Mouse (Mus musculus): ENCODE results near the gene Myo18b. TPM values are rescaled to one million over a fixed set of nuclear protein-coding genes. Genes with fewer than 3 reads are reported as not detected.
A peak's percentile ranks its signal among the peaks of the same experiment; 100 is the strongest.

Gene Myo18b
- total RNA-seq, 4 experiments from 2014 or later = 340 to 389 (median 350) TPM

DNA sequence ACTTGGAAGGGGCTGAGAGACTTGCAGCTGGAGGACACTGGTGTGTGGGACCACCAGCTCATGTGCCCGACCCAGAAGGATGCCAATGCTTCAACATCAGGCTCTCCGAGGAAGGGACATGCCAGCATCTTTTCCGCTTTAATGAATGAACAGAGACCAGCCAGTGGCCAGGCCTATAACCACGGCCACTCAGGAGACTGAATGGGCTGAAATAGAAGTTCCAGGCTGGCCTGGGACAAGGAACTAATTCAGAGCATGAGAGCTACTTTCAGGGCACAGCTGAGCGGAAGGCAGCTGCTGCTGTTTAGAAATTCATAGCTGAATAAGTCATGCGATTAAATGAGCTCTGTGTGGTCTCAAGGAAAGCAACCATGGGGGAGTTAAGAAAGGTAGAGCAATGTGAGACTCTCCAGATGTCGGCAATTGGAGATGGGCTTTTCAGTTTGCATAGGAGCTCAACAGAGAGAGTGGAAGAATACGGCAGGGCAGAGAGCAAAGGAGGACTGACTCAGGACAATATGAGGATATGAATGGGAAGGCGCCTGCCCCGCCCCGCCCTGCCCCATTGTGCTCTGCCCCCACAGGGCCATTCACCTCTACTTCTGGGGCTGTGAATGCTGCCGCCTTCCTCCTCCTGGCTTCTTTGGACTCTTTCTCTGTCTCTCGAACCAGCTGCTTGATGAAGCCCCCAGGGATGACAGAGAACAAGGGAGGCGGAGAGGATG lies 18.6 kb downstream of the Myo18b start:
- DNase-seq (ENCODE audit: low spot score in 2 of 2) = no peak

DNA sequence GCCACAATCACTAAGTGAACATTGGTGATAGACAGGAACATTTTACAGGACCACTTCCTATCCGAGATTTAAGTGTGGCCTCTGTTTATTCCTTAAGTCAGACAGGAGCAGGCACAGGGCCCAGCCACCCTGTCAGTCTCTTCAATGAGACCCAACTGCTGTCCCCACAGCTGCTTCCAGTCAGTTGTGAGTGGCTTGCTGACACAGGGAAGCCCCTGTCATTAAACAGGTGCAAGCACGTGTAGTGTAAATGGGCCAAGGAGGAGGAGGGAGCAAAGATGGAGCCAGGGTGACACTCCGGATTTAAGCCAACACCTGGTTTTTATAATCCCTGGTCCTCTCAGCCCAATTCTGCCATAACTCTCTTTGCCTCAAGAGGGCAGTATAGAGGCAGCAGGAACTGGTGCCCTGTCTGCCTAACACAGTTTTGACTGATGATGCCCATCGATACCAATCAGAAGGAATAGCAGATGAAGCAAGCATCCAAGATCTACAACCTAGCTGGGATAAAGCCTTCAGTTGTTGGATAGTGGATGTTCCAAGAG lies 19.2 kb downstream of the Myo18b start:
- no peak for DNase-seq (ENCODE audit: low spot score in 2 of 2)

DNA sequence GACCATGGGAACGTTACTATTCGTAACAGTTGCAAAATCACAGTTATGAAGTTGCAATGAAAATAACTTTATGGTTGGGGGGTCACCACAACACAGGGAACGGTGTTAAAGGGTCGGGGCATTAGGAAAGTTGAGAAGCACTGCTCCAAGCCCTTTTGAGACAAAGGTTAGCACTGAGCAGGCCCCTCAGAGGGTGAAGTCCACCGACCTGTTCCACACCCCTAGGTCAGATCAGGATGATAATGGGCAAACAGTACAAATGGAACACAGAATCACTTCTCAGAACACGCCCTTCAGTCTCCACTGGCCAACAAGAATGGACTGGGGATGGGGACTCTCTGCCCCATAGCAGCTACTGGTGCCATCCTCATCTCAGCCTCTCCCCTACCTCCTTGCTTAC lies 23.2 kb downstream of the Myo18b start:
- no peak for DNase-seq (ENCODE audit: low spot score in 2 of 2)

DNA sequence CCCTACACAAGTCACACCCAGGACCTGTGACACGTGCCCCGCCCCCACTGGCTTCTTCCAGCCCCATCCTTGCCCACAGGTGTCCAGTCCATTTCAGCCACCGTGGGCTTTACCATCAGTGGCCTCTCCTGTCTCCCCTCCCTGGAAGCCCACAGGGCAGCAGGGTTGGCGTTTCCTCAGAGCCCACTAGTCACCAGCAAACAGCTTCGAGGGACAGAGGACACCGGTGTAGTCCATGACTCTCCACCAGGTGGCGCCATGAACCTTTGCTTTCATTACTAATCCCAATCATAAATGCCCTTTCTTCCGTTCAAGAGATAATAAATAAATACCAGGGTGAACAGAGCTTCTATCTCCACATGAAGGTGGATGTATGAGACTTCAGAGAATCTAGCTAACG lies 25.4 kb downstream of the Myo18b start:
- DNase-seq (ENCODE audit: low spot score in 2 of 2) = peak; percentile 55 to 56

DNA sequence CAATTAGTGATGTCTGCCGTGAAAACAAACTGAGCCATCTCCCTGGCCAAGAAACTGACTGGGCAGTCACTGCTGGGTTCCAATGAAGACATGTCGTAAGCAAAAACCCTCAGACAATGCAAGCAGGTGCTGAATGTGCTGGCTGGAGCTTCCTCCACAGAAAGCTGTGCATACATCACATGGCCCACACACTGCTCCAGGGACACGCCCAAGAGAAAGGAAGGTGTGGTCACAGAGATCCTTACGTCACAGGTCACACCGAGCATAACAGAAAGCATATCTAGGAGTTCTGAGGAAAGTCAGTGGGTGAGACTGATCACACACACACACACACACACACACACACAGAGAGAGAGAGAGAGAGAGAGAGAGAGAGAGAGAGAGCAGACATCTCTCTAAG lies 27.5 kb downstream of the Myo18b start:
- no peak for DNase-seq (ENCODE audit: low spot score in 2 of 2)

DNA sequence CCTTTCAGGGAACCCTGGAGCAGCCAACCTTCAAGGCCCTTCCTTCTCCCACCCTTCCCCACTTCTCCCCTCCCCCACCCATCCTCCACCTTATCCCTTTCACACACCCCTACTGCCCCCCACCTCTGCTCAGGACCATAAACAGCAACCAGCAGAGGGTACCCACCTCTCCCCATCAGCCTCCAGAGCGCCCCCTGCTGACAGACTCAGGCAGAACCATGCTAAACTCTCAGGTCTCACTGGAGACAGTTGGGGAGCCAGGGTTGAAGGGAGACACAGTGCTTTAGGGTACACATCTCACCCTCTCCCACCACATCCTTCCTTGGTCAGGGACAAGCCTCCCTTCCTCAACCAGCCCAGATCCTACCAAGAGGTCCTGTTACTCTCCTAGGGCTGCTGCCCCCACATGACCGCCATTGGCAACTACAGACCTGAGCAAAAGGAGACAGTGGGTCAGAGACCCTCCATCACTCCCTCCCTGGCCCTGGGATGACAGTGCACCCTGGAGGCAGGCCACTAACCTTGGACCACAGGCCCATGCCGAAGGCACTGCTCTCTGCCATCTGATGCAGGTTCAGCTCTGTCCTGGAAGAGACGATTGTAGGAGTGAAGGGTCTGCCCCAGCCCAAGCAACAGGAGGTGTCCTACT lies 31.3 kb downstream of the Myo18b start:
- no peak for DNase-seq (ENCODE audit: low spot score in 2 of 2)

DNA sequence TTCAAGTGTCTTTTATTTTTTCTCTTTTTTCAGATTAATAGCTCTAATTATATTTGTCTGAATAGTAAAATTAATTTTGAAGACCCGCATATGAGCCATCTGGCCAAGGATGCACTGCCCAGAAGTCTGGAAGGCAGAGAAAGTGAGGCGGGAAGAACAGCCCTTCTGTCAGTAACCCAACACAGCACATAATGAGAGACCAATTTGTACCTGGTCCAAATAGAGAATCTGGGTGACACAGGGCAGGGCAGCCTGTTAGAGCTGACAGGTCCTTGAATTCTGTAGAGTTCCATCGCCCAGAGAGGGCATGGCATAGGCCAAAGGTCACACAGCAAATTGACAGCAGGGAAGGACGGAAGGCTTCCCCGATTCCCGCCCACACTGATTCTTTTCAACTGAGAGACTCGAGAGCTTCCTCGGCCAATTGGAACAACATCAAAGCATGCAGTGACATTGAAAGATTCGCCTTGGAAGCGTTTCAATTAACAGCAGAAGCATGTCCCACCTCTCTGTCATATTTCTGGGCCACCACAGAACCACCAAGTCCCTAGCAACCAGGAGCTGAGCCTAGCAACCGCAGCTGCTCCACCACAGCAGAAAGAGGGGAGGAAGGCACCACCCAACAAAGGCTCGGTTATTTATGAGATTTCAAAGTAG lies 36.7 kb downstream of the Myo18b start:
- DNase-seq (ENCODE audit: low spot score in 2 of 2) = no peak

DNA sequence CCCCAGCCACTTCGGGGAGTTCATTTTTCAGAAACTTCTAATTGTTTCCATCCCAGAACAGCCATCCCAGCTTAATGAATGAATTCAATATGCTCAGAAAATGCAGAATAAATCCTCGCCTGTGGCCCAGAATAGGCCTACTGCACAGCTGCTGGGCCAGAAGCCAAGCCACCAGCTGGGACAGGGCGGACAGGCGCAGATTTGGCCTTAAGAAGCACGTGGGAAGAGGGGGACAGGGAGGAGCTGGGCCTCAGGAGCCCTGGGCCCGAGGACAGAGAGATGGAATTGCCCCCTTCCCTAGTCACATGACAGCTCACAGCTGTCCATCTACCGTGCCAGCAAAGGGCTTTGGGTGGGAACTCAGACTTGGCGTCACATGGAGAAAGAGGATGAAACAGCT lies 43.0 kb downstream of the Myo18b start:
- peak; percentile 57 to 76 for DNase-seq (ENCODE audit: low spot score in 2 of 2)

DNA sequence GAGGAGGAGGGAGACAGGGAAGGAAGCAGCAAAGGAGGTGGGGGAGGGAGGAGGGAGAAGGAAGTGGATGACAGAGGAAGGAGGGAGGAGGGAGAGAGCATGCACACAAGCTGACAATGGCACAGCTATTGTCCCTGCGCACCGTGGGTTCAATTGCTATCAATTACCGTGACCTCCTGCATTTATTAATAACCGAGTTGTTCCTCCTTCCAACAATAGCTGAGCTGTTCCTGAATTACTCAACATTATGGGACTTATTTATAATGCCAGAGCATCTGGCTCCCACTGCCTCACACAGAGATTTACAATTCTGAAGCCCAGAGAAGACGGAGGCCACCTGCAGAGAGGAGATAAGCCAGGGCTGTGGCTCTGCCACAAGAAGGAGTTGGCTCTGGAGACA lies 44.8 kb downstream of the Myo18b start:
- DNase-seq (ENCODE audit: low spot score in 2 of 2) = no peak

DNA sequence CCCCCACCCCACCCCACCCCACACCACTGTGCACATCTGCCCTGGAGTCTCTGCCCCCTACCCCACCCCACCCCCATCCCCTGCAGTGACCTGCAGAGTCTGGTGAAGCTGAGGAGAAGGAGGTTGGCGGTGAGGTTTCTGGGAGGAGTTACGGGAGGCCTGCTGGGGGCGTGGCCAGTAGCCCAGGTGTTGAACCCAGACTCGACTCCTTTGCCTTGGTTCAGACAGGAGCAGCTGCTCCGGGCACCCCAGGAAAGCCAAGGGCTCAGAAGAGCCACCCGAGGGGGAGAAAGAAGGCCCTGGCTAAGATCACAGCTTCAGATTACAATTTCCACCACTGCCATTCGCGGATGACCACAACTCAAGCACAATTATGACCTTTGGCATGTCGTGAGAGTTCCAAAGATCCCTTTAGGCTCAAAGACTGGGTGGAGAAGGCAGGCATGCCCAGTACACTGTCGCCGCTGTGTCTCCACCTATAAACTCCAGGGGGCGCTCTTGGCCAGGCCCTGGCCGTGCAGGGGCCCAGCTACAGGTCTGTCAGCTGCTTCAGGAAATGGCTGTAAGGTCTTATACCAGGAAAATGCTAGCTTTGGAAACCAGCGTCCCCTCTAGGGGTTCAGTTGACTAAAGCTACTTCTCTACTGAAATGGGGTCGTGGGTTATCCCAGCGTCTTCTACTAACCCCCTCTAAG lies 47.4 kb downstream of the Myo18b start:
- DNase-seq (ENCODE audit: low spot score in 2 of 2) = peak in 1 of 2 experiments; percentile 24

DNA sequence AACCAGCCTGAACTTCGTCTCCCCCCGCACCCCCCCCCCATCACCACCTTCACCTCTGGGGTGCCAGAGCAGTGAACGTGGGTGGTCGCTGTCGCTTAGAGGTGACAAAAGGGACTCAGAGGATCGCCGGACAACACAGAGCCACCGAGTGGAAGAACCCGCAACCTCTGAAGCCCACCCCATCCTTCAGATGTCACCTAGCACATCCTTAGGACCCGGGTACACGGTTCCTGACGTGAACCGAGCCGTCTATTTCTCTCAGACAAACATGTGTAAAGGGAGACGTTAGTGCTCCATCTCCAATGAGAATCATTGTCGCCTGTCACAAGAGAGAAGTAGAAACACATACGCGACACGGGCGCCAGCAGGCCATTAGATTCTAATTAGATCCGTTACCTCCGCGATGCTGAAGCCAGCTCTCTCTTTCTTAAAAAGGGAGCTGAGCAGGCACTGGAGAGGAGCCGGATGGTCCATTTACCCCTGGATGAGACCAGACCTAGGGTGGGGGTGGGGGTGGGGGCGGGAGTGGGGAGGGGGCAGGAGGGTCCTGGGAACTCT lies 48.1 kb downstream of the Myo18b start:
- DNase-seq (ENCODE audit: low spot score in 2 of 2) = no peak

DNA sequence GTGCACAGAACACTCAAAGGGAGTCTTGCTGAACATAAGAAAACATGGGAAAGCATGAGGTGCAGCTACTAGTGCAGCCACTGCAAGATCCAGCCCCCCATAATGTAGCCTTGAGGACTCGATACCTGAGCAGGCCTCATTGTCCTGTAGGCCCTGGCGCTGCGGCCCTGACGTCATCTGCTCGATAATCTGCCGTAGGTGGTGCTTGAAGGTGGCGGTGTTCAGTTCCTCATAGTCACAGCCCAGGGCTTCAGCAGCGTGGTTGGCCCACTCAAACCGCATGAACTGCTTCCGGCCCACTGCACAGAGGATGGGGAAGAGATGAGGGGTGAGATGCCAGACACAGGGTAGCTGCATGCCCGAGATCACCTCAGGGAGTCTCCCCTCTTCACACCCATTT lies 50.0 kb downstream of the Myo18b start:
- DNase-seq (ENCODE audit: low spot score in 2 of 2) = no peak

DNA sequence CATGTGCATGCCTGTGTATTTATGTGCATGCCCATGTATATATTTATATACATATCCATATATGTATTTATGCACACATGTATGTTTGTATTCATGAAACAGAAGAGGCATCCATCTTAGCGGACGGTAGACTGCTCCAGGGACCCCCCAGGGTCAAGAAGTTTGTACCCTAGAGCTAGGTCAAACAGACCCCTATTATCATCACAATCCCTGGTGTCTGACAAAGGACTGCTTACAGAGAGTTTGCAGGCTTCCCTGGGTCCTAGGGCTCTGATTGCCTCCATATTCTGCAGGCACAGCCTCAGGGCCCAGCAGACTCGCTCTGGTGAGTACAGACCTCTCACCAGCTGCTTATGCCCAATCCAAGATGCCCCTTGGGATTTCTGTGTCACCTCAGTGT lies 51.7 kb downstream of the Myo18b start:
- no peak for DNase-seq (ENCODE audit: low spot score in 2 of 2)

DNA sequence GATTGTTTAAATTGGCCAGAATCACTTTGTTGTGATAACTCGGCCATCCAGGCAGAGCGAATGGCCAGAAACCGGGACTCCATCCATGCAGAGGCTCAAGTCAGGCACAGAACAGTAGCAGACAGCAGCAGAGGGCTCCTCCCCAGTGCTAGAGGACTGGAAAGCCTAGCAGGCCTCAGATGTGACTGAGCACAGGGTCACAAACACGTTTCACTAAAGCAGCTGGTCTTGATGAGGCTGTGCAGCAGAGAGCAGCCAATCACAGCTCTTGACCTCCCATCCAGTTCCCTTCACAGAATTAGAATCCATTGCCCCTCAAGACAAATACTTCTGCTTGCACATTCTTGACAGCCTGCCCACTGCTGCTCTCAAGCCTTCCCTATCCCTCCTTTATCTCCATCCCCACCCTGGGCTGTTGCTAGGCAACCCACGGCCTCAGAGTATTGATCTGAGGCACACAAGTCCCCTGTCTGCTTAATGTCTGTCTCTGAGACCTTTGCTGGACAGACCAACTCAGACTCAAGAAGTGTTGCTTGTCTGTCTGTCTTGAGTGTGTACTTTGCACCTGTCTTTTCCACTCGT lies 52.4 kb downstream of the Myo18b start:
- DNase-seq (ENCODE audit: low spot score in 2 of 2) = no peak

DNA sequence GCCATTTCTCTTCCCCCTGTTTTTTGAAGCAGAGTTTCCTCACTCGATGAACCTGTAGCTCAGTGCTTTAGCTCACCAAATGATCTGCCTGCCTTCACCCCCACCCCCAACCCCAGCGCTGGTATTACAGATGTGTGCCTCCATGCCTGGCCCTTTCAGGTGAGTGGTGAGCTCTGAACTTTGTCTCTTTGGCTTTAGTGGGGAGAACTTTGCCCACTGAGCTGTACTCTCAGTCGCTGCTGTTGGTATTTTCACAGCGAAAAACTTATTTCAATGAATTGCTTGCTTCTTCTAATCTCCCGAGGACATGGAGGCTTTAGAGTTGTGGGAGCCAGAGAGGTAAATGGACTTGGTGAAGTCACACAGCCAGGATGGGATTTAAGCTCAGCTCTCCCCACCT lies 53.5 kb downstream of the Myo18b start:
- DNase-seq (ENCODE audit: low spot score in 2 of 2) = no peak

DNA sequence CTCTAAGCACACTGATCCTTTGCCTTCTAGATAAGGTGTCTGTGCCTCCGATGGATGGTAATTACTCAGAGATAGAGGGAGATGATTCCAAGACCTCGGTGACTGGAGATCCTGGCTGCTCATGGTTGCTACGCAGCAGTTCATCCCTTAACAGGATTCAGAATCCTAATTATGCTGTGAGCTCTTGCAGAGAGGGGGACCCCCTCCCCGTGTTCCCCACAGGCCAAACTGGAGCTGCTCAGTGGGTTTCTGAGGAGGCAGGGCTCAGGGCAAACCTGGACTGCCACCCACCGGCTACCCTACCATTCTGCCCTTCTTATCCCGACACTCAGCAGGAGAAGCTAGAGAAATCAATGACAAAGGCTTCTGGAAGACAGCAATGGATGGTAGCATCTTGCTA lies 54.3 kb downstream of the Myo18b start:
- no peak for DNase-seq (ENCODE audit: low spot score in 2 of 2)

DNA sequence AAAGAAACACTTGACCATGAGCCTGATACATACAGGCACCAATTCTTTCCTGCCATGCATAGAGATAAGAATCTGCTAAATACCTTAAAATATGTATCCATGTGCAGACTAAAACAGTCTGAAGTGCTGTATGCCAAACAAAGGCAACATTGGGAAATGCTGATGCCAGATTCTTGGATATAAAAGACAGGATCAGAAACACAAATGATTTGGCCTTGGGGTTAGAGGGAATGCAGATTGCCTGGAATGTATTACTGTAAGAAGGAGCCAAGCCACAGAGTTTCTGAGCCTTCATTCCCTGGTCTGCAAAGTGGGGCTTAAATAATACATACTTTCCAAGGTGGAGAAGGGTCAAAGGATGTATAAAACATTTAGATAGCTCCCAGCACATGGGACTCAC lies 61.3 kb downstream of the Myo18b start:
- DNase-seq (ENCODE audit: low spot score in 2 of 2) = no peak

DNA sequence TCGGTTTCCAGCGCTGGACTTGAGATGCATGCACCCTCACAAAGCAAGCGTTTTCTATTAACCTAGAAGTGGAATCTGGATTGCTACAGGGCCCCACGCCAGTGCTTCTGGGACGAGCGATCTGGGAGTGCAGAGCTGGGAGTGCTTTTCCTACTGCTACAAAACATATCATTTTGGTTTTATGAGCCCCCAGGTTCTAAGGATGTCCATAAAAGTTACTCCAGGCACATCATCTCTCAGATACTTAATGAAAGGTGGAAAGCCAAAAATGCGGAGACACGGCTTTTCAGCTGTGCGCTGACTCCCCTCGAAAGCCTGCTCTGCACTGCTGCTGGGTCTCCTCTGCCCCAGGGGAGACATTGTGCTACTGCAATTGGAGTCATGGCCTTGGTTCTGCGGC lies 62.3 kb downstream of the Myo18b start:
- DNase-seq (ENCODE audit: low spot score in 2 of 2) = no peak

DNA sequence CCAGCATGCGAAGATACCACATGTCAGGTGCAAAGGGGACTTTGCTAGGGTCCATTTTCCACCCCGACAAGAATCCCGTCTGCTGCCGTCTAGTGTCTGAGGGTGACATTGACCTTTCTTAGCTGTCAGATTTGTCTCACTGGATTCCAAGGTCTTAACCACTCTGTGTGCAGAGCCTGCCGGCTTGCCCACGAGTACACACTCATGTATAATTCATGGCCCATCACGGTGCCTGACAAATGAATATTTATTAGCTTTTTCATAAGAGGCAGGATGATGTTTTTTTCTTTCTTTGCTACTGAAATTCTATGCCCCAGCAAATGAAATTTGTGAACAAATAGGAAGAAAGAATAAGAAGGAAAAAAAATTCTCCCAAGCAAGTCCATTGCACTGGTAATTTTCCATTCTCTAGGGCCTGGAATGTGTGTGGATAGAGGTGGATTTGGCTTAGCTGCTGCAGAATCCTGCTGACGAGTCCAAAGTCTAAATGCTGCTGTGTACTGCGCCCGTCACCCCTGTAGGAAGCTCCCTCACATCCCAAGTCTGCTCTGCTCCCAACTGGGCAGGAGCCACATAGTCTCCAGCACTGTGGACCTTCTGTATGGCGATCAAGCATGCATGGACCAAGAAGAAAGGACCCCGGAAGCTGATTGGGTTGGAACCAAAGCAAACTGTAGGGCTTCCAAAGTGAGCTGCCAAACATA lies 70.9 kb downstream of the Myo18b start:
- no peak for DNase-seq (ENCODE audit: low spot score in 2 of 2)

DNA sequence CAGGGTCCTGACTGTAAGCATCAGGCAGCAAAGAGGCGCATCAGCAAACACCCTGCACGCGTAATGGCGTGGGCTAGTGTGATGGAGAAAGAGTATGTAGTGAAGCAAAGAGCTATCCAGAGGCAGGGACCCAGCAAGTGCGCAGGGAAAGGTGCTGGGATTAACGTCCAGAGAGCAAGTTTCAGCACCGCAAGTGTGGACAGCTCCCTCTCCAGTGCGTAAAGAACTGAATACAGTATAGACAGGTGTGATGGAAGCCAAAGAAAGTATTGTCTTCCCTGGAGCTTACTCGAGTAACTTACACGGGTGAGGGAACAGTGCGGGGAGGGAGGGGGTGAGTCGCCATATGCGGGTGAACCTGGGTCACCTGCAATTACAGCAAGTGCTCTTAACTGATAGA lies 71.8 kb downstream of the Myo18b start:
- DNase-seq (ENCODE audit: low spot score in 2 of 2) = no peak

DNA sequence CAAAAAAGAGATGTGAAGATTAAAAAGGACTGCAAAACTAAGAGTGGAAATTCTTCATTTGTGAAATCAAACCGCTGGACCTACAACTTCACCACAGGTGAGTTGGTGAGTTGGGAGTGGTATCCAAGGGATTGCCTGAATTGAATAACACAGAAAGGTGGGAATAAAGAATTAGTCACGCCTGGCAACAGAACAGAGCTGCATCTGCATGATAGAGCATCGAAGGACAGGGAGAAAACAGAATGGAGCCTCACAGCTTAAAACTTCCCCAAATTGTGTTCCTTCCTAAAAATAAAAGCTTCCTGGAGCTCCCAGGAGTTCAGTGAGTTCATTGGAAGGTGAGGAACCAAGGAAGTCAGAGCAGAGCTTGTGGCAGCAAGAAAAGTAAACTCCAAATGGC lies 73.7 kb downstream of the Myo18b start:
- DNase-seq (ENCODE audit: low spot score in 2 of 2) = no peak

All from gastrocnemius, adult 8-10 months (tissue).